Mouse (Mus musculus): ENCODE results near the gene Hivep3. TPM values are rescaled to one million over a fixed set of nuclear protein-coding genes. Genes with fewer than 3 reads are reported as not detected.

Hivep3 gene
- total and polyA plus RNA-seq, 3 experiments, result 5.1 to 8.2 (median 6.0) TPM

- Histone ChIP-seq H3K4me3 (no peak overlapping the region), H3K79me2 (replicated peaks; ENCODE audit: control insufficient read depth, insufficient read depth, low read length) (no peaks in the 10 kb centered on the region), H3K9ac (ENCODE audit: low read depth, low read length) (no peak overlapping the region), H3K4me1 (ENCODE audit: control insufficient read depth, insufficient read depth, low read length) (peaks cover 3% of the 10 kb centered on the region; the same call in 1 of the 2 replicates), H3K27me3 (ENCODE audit: control insufficient read depth, insufficient read depth, low read length) (no peaks in the 10 kb centered on the region), H3K27ac (peak overlapping the region; percentile 15), H3K36me3 (ENCODE audit: control insufficient read depth, insufficient read depth, low read length) (no peaks in the 10 kb centered on the region)
- DNase-seq, result peak in 1 of 2 experiments; percentile 26
- WGBS, result 63% methylated on average over 2 of the region's 2 CpGs
- intact Hi-C loops (cut with DNase I), result no loop called here
- TF ChIP-seq POLR2A (IDR thresholded peaks at IDR 0.05; ENCODE audit: insufficient read depth, low read depth, low read length), result no peak
- no peak for TF ChIP-seq EP300 (IDR thresholded peaks at IDR 0.05; ENCODE audit: insufficient read depth, low read depth, low read length)
- no peak for TF ChIP-seq CTCF (IDR thresholded peaks at IDR 0.05)
Observed at GRCm38 (mm10) chr4:119786307-119786706, 52.7 kb downstream of the Hivep3 start.

GRCm38 (mm10) chr4:119786721-119787120, 53.1 kb downstream of the Hivep3 start:
- no peak for TF ChIP-seq POLR2A (IDR thresholded peaks at IDR 0.05; ENCODE audit: insufficient read depth, low read depth, low read length)
- no peak for TF ChIP-seq EP300 (IDR thresholded peaks at IDR 0.05; ENCODE audit: insufficient read depth, low read depth, low read length)
- no peak for TF ChIP-seq CTCF (IDR thresholded peaks at IDR 0.05)
- Histone ChIP-seq H3K79me2 (replicated peaks; ENCODE audit: control insufficient read depth, insufficient read depth, low read length) (no peaks in the 10 kb centered on the region), H3K27me3 (ENCODE audit: control insufficient read depth, insufficient read depth, low read length) (no peaks in the 10 kb centered on the region), H3K4me1 (ENCODE audit: control insufficient read depth, insufficient read depth, low read length) (peaks cover 3% of the 10 kb centered on the region; the same call in 1 of the 2 replicates), H3K9ac (ENCODE audit: low read depth, low read length) (no peak overlapping the region), H3K36me3 (ENCODE audit: control insufficient read depth, insufficient read depth, low read length) (no peaks in the 10 kb centered on the region), H3K27ac (peak overlapping the region; percentile 18; the same call in 1 of the 2 replicates), H3K4me3 (no peak overlapping the region)
- 23% methylated on average over 1 of the region's 2 CpGs for WGBS
- intact Hi-C loops (cut with DNase I), result no loop called here
- no peak for DNase-seq

- H3K4me1 ChIP-seq (ENCODE audit: control insufficient read depth, insufficient read depth, low read length), result peaks cover 3% of the 10 kb centered on the region; the same call in 1 of the 2 replicates
- no peaks in the 10 kb centered on the region for H3K79me2 ChIP-seq (replicated peaks; ENCODE audit: control insufficient read depth, insufficient read depth, low read length)
- TF ChIP-seq POLR2A (IDR thresholded peaks at IDR 0.05; ENCODE audit: insufficient read depth, low read depth, low read length), result no peak
- TF ChIP-seq EP300 (IDR thresholded peaks at IDR 0.05; ENCODE audit: insufficient read depth, low read depth, low read length), result no peak
- TF ChIP-seq CTCF (IDR thresholded peaks at IDR 0.05), result no peak
- intact Hi-C loops (cut with DNase I), result no loop called here
- no peak overlapping the region for H3K27ac ChIP-seq
- H3K36me3 ChIP-seq (ENCODE audit: control insufficient read depth, insufficient read depth, low read length), result no peaks in the 10 kb centered on the region
- 95% methylated on average over 6 of the region's 6 CpGs for WGBS
- no peak overlapping the region for H3K9ac ChIP-seq (ENCODE audit: low read depth, low read length)
- no peak for DNase-seq
- H3K27me3 ChIP-seq (ENCODE audit: control insufficient read depth, insufficient read depth, low read length), result no peaks in the 10 kb centered on the region
- H3K4me3 ChIP-seq, result no peak overlapping the region
Observed at GRCm38 (mm10) chr4:119788746-119789145, 55.2 kb downstream of the Hivep3 start.

GRCm38 (mm10) chr4:119789495-119790148, 56.0 kb downstream of the Hivep3 start:
- Histone ChIP-seq H3K79me2 (replicated peaks; ENCODE audit: control insufficient read depth, insufficient read depth, low read length) (no peaks in the 10 kb centered on the region), H3K4me1 (ENCODE audit: control insufficient read depth, insufficient read depth, low read length) (peaks cover 3% of the 10 kb centered on the region; the same call in 1 of the 2 replicates), H3K36me3 (ENCODE audit: control insufficient read depth, insufficient read depth, low read length) (no peaks in the 10 kb centered on the region), H3K27ac (no peak overlapping the region), H3K27me3 (ENCODE audit: control insufficient read depth, insufficient read depth, low read length) (no peaks in the 10 kb centered on the region), H3K9ac (ENCODE audit: low read depth, low read length) (no peak overlapping the region), H3K4me3 (no peak overlapping the region)
- WGBS, result 86% methylated on average over 9 of the region's 9 CpGs
- intact Hi-C loops (cut with DNase I), result no loop called here
- DNase-seq, result no peak
- TF ChIP-seq EP300 (IDR thresholded peaks at IDR 0.05; ENCODE audit: insufficient read depth, low read depth, low read length) (no peak), CTCF (IDR thresholded peaks at IDR 0.05) (no peak), POLR2A (IDR thresholded peaks at IDR 0.05; ENCODE audit: insufficient read depth, low read depth, low read length) (no peak)

DNA sequence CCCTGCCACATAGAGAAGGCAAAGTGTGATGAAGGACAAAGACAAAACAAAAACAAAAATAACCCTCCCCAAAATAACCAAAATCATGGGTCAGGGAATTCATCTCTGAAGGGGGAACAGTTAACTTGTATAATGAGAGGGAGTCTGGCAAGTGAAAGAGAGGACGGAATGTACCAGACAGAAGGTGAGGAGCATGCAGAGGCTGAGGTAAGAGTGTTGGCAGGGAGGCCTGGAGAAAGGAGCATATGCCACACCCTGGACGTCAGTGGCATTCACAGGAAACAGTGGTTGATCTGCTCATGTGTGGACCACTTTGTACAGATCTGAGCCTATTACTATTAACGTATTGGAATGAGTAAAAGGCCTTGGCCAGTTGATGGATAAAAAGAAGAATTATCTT, 65.3 kb downstream of the Hivep3 start:
- Histone ChIP-seq H3K79me2 (replicated peaks; ENCODE audit: control insufficient read depth, insufficient read depth, low read length) (no peaks in the 10 kb centered on the region), H3K4me3 (no peak overlapping the region), H3K4me1 (ENCODE audit: control insufficient read depth, insufficient read depth, low read length) (no peaks in the 10 kb centered on the region; the same call in 1 of the 2 replicates), H3K36me3 (ENCODE audit: control insufficient read depth, insufficient read depth, low read length) (no peaks in the 10 kb centered on the region), H3K27ac (no peak overlapping the region), H3K27me3 (ENCODE audit: control insufficient read depth, insufficient read depth, low read length) (no peaks in the 10 kb centered on the region), H3K9ac (ENCODE audit: low read depth, low read length) (no peak overlapping the region)
- TF ChIP-seq CTCF (IDR thresholded peaks at IDR 0.05), result no peak
- peak; percentile 94 for TF ChIP-seq EP300 (IDR thresholded peaks at IDR 0.05; ENCODE audit: insufficient read depth, low read depth, low read length)
- WGBS, result 59% methylated on average over 3 of the region's 3 CpGs
- intact Hi-C loops (cut with DNase I), result no loop called here
- DNase-seq, result no peak

DNA sequence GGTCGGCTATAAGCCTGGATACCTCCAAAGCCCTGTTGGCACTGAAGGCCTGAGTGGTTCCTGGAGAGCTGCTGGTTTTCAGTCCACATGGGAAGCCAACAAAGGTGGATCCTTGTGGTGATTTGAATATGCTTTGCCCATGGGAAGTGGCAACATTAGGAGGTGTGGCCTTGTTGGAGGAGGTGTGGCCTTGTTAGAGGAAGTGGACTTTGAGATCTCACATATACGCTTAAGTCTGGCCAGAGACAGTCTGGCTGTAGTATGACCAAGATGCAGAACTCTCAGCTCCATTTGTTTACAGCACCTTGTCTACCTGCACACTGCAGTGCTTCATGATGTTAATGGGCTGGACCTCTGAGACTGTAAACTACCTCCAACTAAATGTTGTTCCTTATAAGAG, 73.0 kb downstream of the Hivep3 start:
- no peak overlapping the region for H3K27ac ChIP-seq
- DNase-seq, result no peak
- TF ChIP-seq EP300 (IDR thresholded peaks at IDR 0.05; ENCODE audit: insufficient read depth, low read depth, low read length) (no peak), CTCF (IDR thresholded peaks at IDR 0.05) (no peak), POLR2A (IDR thresholded peaks at IDR 0.05; ENCODE audit: insufficient read depth, low read depth, low read length) (no peak)
- H3K4me1 ChIP-seq (ENCODE audit: control insufficient read depth, insufficient read depth, low read length), result no peaks in the 10 kb centered on the region; the same call in 1 of the 2 replicates
- H3K27me3 ChIP-seq (ENCODE audit: control insufficient read depth, insufficient read depth, low read length), result no peaks in the 10 kb centered on the region
- no peaks in the 10 kb centered on the region for H3K79me2 ChIP-seq (replicated peaks; ENCODE audit: control insufficient read depth, insufficient read depth, low read length)
- H3K9ac ChIP-seq (ENCODE audit: low read depth, low read length), result no peak overlapping the region
- intact Hi-C loops (cut with DNase I), result loop anchor here (2.0 kb wide), 1 partner anchor 74 kb away; the partner anchor contains the start of gene Hivep3
- no peaks in the 10 kb centered on the region for H3K36me3 ChIP-seq (ENCODE audit: control insufficient read depth, insufficient read depth, low read length)
- 83% methylated on average over 2 of the region's 2 CpGs for WGBS
- no peak overlapping the region for H3K4me3 ChIP-seq
